Mouse (Mus musculus) adrenal gland (tissue): ENCODE measurements around the gene Hecw1.
"Not testable (repeated sequence)": the region's sequence is repeated elsewhere in the genome, so short reads cannot be mapped to it uniquely, and the experiment has no call there.

Experiments used
- intact Hi-C: fragments of 180-260 bp; cut with DNase I; formaldehyde crosslinking; loops from one replicate; pipeline ENCODE4 v1.15.1; 2025

The Hecw1 gene

DNA sequence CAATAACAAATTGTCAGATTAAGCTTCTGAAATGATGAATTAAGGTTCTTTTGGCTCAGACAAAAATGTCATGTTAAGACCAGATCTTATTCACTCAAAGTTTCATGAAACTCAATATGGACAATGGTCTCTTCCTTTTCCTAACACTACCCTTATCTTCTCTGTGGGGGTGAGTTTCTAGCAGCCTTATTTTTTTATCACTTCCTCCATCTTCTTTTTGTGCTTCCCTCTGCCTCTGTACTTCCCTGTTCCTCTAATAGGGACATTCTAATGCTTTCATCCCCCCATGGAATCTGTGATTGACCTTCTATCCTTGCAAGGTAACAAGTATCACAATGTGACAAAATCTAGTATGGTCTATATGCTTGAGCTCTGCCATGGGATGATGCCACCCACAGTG, 148.6 kb downstream of the Hecw1 start:
- intact Hi-C loops, result no loop called here

DNA sequence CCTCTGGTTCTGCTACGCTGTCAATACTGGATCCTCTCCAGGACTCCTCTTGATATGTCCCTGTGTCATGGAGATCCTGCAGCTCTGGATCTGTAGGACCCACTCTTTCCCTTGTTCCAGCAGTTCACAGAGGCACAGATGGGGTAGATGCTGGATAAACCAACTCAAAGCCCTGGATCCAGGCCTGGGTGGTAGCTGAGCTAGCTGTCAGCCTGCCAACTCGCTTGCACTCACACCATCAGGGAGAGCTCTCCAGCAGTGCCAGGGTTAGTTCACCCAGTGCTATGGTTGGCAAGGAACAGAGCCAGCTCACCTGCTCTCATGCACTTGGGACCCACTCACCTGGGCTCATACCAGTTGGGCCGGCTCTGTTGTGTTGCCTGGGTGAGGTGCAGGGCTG, 157.5 kb downstream of the Hecw1 start:
- intact Hi-C loops, result no loop called here

DNA sequence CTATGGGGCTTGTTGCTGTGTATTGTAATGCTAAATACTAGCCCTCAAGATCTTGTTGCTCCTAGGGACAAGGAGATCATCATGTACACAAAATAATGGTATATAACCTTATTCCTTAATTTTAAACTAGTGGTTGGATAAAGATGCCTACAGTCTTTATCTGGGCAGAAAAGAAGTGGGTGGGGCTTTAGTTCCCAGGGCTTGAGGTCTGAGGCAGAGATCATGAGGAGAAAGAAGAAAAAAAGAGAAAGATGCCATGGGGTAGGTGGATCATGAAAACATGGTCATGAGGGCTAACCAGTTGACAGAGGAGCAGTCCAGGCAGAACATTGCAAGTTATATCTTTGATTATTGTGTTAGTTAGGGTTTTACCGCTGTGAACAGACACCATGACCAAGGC, 195.8 kb downstream of the Hecw1 start:
- intact Hi-C loops, result no loop called here

DNA sequence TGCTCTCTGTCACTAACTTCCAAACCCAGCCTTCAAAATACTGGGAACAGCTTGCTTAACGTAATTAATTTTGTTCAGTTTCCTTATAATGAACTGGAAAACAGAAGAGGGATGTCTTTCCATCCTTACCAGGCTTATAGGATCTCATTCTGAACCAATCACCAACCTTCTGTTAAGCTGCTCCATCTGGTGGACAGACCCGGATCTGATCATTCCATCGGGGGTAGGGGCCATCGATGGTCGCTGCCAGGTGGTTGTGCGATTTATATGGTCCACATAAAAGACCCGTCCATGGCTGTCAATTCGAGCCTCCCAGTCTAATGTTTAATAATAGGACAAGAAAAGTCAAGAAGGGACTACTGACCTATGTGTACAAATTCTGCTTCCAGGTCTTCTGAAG, 216.4 kb downstream of the Hecw1 start:
- intact Hi-C loops, result no loop called here

DNA sequence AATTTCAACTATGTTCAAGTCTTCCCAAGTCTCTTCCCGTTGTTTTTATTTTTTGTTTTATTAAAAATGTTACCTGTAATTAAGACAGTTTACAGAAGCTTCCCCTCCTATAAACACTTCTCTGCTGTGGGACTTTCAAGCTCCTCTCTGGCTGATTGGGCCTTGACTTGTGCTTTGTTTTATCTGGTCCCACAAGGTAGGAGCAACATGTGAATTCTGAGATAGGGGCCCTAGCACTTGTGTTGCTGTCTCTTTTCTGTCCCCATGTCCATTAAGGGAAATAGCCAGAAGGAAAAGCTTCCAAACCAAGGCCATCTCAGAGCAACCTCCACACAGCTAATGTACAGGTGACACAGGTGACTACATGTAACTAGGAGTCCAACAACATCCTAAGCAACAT, 218.9 kb downstream of the Hecw1 start:
- intact Hi-C loops, result no loop called here

DNA sequence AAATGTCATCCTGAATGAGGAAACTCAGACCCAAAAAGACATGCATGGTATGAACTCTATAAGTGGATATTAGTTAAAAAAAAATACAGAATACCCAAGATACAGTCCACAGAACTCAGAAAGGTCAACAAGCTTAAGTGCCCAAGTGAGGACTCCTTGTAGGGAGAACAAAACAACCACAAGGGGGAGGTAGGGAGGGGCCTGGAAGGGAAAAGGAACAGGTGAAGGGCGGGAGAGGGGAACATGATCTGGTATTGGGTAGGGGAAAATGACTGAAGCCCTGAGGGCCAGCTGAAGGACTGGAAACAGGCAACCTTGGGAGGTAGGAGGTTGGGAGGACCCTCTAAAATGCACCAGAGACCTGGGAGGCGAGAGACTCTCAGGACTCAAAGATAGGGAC, 220.1 kb downstream of the Hecw1 start:
- intact Hi-C loops, result no loop called here

DNA sequence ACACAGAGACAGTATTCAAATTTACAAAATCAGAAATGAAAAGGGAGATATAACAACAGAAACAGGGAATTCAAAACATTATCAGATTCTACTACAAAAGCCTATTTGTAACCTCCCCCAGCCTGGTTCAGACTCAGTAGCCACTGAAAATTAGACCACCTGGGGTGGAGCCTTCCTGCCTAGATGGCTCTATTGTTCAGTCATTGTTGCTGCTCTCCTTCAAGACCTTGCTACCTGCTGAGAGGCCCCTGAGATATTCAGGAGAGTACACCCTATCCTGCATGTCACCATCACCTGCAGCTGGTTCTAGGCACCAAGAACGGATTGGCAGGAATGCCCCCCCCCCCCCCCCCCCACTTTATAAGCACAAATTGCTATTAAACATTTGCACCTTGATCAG, 233.0 kb downstream of the Hecw1 start:
- intact Hi-C loops, result no loop called here

DNA sequence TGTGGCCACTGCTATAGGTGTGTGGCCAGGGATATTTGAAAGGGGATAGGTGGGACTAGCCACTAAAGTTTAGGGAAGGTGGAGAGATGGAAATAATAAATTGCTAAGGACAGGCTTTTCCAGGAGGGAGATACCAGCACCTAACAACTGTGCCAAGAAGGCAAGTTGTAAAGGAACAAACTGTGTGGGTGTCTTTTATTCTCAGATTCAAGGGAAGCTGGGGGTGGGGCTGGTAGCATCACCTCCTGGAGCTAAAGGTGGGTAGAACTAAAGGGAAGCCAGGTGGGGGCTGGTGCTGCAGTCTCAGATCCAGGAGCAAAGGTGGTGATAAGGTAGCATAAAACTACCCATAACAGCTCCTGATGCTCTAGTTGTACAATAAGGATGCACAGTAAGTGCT, 251.6 kb downstream of the Hecw1 start:
- intact Hi-C loops, result no loop called here

DNA sequence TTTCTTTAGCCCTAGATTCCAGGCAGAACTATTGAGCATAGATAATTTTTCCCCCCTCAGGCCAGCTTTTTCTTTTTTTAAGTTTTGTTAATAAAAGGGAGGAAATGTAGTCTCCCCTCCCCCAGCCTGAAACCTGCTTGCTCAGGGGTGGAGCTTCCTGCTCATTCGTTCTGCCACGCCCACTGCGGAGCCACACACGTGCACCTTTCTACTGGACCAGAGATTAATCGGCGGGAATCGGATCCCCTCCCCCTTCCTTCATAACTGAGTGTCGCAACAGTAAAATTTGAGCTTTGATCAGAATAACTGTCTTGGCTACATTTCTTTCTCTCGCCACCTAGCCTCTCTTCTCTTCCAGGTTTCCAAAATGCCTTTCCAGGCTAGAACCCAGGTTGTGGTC, 262.1 kb downstream of the Hecw1 start:
- intact Hi-C loops, result not testable (repeated sequence)

DNA sequence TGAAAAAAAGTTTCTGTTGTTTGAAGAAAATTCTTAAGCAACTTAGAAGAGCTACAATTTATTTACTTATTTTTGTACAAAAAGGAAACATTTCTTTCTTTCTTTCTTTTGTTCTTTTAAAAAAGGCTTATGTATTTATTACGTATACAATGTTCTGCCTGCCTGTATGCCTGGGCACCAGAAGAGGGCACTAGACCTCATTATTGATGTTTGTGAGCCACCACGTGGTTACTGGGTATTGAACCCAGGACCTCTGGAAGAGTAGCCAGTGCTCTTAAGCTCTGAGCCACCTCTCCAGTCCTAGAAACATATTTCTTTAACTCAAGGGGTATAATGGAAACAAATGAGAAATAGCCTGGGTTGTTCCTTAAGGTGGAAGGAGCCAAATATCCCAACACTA, 277.1 kb downstream of the Hecw1 start:
- intact Hi-C loops, result no loop called here

DNA sequence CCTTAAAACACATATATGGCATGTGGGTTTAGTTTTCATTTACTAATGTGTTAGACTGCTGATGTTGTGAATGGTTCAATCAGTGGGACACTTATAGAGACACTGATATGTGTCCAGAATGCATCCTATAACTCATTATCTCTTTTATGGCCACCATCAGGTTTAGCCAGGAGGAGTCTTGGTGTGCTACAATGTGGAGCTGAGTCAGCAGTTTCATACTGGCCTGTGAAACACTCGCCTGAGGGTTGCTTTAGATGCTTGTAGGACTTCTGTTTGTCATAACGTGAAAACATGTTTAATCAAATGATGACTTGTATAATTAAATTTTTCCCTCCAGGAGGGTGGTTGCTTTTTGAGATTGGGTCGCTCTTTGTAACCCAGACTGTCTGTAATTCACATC, 343.4 kb downstream of the Hecw1 start:
- intact Hi-C loops, result loop anchor here (10.0 kb wide), 2 partner anchors 115 to 305 kb away; partner anchors contain the start of genes Arid4b and Ggps1

DNA sequence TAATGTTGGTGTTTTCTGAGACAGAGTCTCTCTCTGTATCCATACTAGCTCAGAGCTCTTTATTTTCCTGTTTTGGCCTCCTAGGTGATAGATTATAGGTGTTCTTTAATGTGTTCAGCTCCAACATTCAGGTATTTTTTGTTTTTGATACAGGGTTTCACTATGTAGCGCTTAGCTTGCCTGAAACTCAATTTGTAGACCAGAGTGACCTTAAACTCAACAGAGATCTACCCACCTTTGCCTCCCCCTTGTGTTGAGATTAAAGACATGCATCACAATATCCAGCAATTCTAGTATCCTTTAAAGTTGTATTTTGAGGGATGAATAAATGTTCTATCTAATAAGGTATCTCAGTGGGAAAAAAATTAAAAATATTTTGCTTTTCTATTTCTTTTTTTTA, 345.0 kb downstream of the Hecw1 start:
- intact Hi-C loops, result loop anchor here (2.0 to 10.0 kb wide), 3 partner anchors 113 to 303 kb away; partner anchors contain the start of genes Arid4b and Ggps1
